Mouse (Mus musculus) G1E (cell line): ENCODE measurements at regions not wholly inside any gene's neighbourhood (a gene's known extent, or its start where the extent isn't known, plus 50 kb on each side); places are given as distances from the start of the nearest gene placed in this dataset.

Experiments
- CTCF ChIP-seq: IDR thresholded peaks from 2 replicates; pipeline ENCODE4 v1.5.1; 2012; ENCODE audit warnings: low read depth, low read length, inconsistent platforms, mixed read lengths
- GATA1 ChIP-seq: IDR thresholded peaks from 2 replicates; pipeline ENCODE4 v1.6.1; 2012; ENCODE audit warnings: borderline replicate concordance, low read length, inconsistent platforms, mixed read lengths
- GATA2 ChIP-seq: IDR thresholded peaks from 2 replicates; pipeline ENCODE4 v1.6.1; 2012; ENCODE audit warnings: low read depth, low read length, inconsistent platforms, borderline replicate concordance
- POLR2AphosphoS5 ChIP-seq: IDR thresholded peaks from 2 replicates; pipeline ENCODE4 v1.6.1; 2012; ENCODE audit warnings: low read depth, low read length, inconsistent platforms; ENCODE audit not compliant: insufficient replicate concordance
- TAL1 ChIP-seq: conservative IDR thresholded peaks from 2 replicates; pipeline ENCODE4 v1.6.1; 2012; ENCODE audit warnings: low read depth, low read length, inconsistent platforms, mixed read lengths

- TF ChIP-seq CTCF: no peak
- TF ChIP-seq TAL1: no peak
- no peak for TF ChIP-seq POLR2AphosphoS5
- no peak for TF ChIP-seq GATA1
- no peak for TF ChIP-seq GATA2
Measured at GRCm38 (mm10) chr4:153693881-153694280, 211.3 kb upstream of the Ajap1 start.
